Mouse (Mus musculus): ENCODE measurements around the gene Gm43518.

Gene Gm43518

GRCm38 (mm10) chr5:123933957-123934591, 6.9 kb downstream of the Gm43518 start:
- DNase-seq (ENCODE audit: low spot score): no peak

GRCm38 (mm10) chr5:123935931-123936330, 8.7 kb downstream of the Gm43518 start:
- no peak for DNase-seq (ENCODE audit: low spot score)

GRCm38 (mm10) chr5:123938479-123938878, 11.3 kb downstream of the Gm43518 start:
- no peak for DNase-seq (ENCODE audit: low spot score)

- DNase-seq (ENCODE audit: low spot score): no peak
Observed at GRCm38 (mm10) chr5:123946546-123946945, 19.3 kb downstream of the Gm43518 start.

- DNase-seq (ENCODE audit: low spot score): peak; percentile 25
Observed at GRCm38 (mm10) chr5:123947041-123947761, 20.0 kb downstream of the Gm43518 start.

- DNase-seq (ENCODE audit: low spot score): no peak
Observed at GRCm38 (mm10) chr5:123952365-123953045, 25.3 kb downstream of the Gm43518 start.

GRCm38 (mm10) chr5:123957213-123957612, 30.0 kb downstream of the Gm43518 start:
- DNase-seq (ENCODE audit: low spot score): no peak

- no peak for DNase-seq (ENCODE audit: low spot score)
Observed at GRCm38 (mm10) chr5:123959018-123959417, 31.8 kb downstream of the Gm43518 start.

GRCm38 (mm10) chr5:123960129-123960528, 32.9 kb downstream of the Gm43518 start:
- DNase-seq (ENCODE audit: low spot score): no peak

- DNase-seq (ENCODE audit: low spot score): no peak
Observed at GRCm38 (mm10) chr5:123961046-123961445, 33.8 kb downstream of the Gm43518 start.

- DNase-seq (ENCODE audit: low spot score): no peak
Observed at GRCm38 (mm10) chr5:123964208-123964607, 37.0 kb downstream of the Gm43518 start.

GRCm38 (mm10) chr5:123966759-123967158, 39.5 kb downstream of the Gm43518 start:
- DNase-seq (ENCODE audit: low spot score): no peak

- DNase-seq (ENCODE audit: low spot score): no peak
Observed at GRCm38 (mm10) chr5:123968468-123968867, 41.2 kb downstream of the Gm43518 start.

- no peak for DNase-seq (ENCODE audit: low spot score)
Observed at GRCm38 (mm10) chr5:123969216-123969615, 42.0 kb downstream of the Gm43518 start.

- DNase-seq (ENCODE audit: low spot score): no peak
Observed at GRCm38 (mm10) chr5:123970576-123970975, 43.4 kb downstream of the Gm43518 start.

GRCm38 (mm10) chr5:123972453-123972852, 45.2 kb downstream of the Gm43518 start:
- no peak for DNase-seq (ENCODE audit: low spot score)

- DNase-seq (ENCODE audit: low spot score): peak; percentile 43
Observed at GRCm38 (mm10) chr5:123973299-123974178, 46.3 kb downstream of the Gm43518 start, which contains the start of gene Hip1r. Gene Hip1r, plus strand, starts transcription at chr5:123973628.

GRCm38 (mm10) chr5:123974179-123974485, 46.9 kb downstream of the Gm43518 start:
- DNase-seq (ENCODE audit: low spot score): no peak

GRCm38 (mm10) chr5:123974616-123975111, 47.4 kb downstream of the Gm43518 start:
- no peak for DNase-seq (ENCODE audit: low spot score)

- no peak for DNase-seq (ENCODE audit: low spot score)
Observed at GRCm38 (mm10) chr5:123975668-123976180, 48.5 kb downstream of the Gm43518 start.

GRCm38 (mm10) chr5:123977231-123977630, 50.0 kb downstream of the Gm43518 start:
- no peak for DNase-seq (ENCODE audit: low spot score)

- no peak for DNase-seq (ENCODE audit: low spot score)
Observed at GRCm38 (mm10) chr5:123978131-123978530, 50.9 kb downstream of the Gm43518 start.
